Mouse (Mus musculus) stomach, postnatal 0 days (tissue): ENCODE measurements around the gene F2rl2. TPM values are rescaled to one million over a fixed set of nuclear protein-coding genes. Genes with fewer than 3 reads are reported as not detected.

ENCODE experiments used
- ATAC-seq: fragments of 200-750 bp; cut with Nextera tagmentation; 2 replicates; pipeline ENCODE4 v1.8.0; 2017; ENCODE audit not compliant: low FRiP score, low TSS enrichment
- DNase-seq: peaks from one replicate; pipeline ENCODE4 v3.0.0-alpha.2; 2016; ENCODE audit warnings: low spot score
- H3K27ac ChIP-seq: fragments of 300-500 bp; sonication (generic); replicated peaks from 2 replicates; pipeline ENCODE4 v1.5.1; 2014; ENCODE audit warnings: mild to moderate bottlenecking, control low read depth
- H3K27me3 ChIP-seq: fragments of 300-500 bp; sonication (generic); 2 replicates; pipeline ENCODE4 v1.6.1; 2014; ENCODE audit warnings: low read length; ENCODE audit not compliant: control insufficient read depth, insufficient read depth
- H3K36me3 ChIP-seq: fragments of 300-500 bp; sonication (generic); 2 replicates; pipeline ENCODE4 v1.6.1; 2014; ENCODE audit warnings: low read length, mixed read lengths; ENCODE audit not compliant: control insufficient read depth, insufficient read depth
- H3K4me1 ChIP-seq: fragments of 300-500 bp; sonication (generic); replicated peaks from 2 replicates; pipeline ENCODE4 v1.6.1; 2014; ENCODE audit warnings: antibody characterized with exemption; ENCODE audit not compliant: control insufficient read depth, insufficient read depth
- H3K4me2 ChIP-seq: fragments of 300-500 bp; sonication (generic); replicated peaks from 2 replicates; pipeline ENCODE4 v1.6.1; 2014; ENCODE audit warnings: low read depth, mild to moderate bottlenecking, control low read depth, moderate library complexity
- H3K4me3 ChIP-seq: fragments of 300-500 bp; sonication (generic); 2 replicates; pipeline ENCODE4 v1.5.1; 2014; ENCODE audit warnings: low read depth, low read length, control low read depth
- H3K9ac ChIP-seq: fragments of 300-500 bp; sonication (generic); 2 replicates; pipeline ENCODE4 v1.6.1; 2014; ENCODE audit warnings: mild to moderate bottlenecking, low read length, control low read depth, mixed read lengths
- H3K9me3 ChIP-seq: fragments of 300-500 bp; sonication (generic); 2 replicates; pipeline ENCODE4 v1.6.1; 2016; ENCODE audit warnings: low read length; ENCODE audit not compliant: control insufficient read depth
- CTCF ChIP-seq: IDR thresholded peaks from 2 replicates; pipeline ENCODE4 v1.5.1; 2016; ENCODE audit warnings: antibody characterized with exemption, low read depth, mild to moderate bottlenecking, moderate library complexity
- EP300 ChIP-seq: optimal IDR thresholded peaks from 2 replicates; pipeline ENCODE3; 2016; ENCODE audit warnings: antibody characterized with exemption
- WGBS: fragments of 180-500 bp; shearing (Covaris S2); extraction: QIAGEN DNeasy Blood & Tissue Kit; methylation state at CpG from one replicate; pipeline ENCODE4 v1.1.7; 2014; 5-methylcytosine and 5-hydroxymethylcytosine counted together
- polyA plus RNA-seq: library from polyadenylated mRNA; unstranded; fragments of >200 nt; fragmentation: Nextera tagmentation; extraction: Ambion mirVana; gene quantifications from 2 replicates; pipeline ENCODE4 v1.2.1, GENCODE M21; 2015

F2rl2 gene
- polyA plus RNA-seq, 1 experiment from 2014 or later, result 0.21 TPM

GRCm38 (mm10) chr13:95657171-95657570 is 39.5 kb upstream of the F2rl2 start:
- no peak overlapping the region for H3K9ac ChIP-seq
- DNase-seq (no peak), ATAC-seq (no peak)
- 62% methylated on average over 9 of the region's 9 CpGs for WGBS
- no peak overlapping the region for H3K27ac ChIP-seq
- no peaks in the 10 kb centered on the region for H3K36me3 ChIP-seq
- H3K27me3 ChIP-seq, result no peaks in the 10 kb centered on the region
- no peak overlapping the region for H3K4me3 ChIP-seq
- no peak overlapping the region for H3K4me2 ChIP-seq
- no peaks in the 10 kb centered on the region for H3K4me1 ChIP-seq
- no peak for TF ChIP-seq EP300
- TF ChIP-seq CTCF, result no peak
- H3K9me3 ChIP-seq, result no peaks in the 10 kb centered on the region

GRCm38 (mm10) chr13:95659432-95659831 is 37.2 kb upstream of the F2rl2 start:
- Histone ChIP-seq H3K27me3 (no peaks in the 10 kb centered on the region), H3K9ac (no peak overlapping the region), H3K36me3 (no peaks in the 10 kb centered on the region), H3K4me3 (no peak overlapping the region), H3K27ac (no peak overlapping the region), H3K4me2 (no peak overlapping the region), H3K4me1 (no peaks in the 10 kb centered on the region), H3K9me3 (no peaks in the 10 kb centered on the region)
- no peak for TF ChIP-seq CTCF
- no peak for TF ChIP-seq EP300
- no peak for ATAC-seq
- DNase-seq, result no peak
- WGBS, result 78% methylated on average over 7 of the region's 7 CpGs

- no peak overlapping the region for H3K27ac ChIP-seq
- no peaks in the 10 kb centered on the region for H3K36me3 ChIP-seq
- WGBS, result 92% methylated on average over 4 of the region's 4 CpGs
- no peak for TF ChIP-seq EP300
- no peak for TF ChIP-seq CTCF
- H3K4me1 ChIP-seq, result no peaks in the 10 kb centered on the region
- no peak overlapping the region for H3K4me2 ChIP-seq
- no peak overlapping the region for H3K9ac ChIP-seq
- DNase-seq (no peak), ATAC-seq (no peak)
- H3K27me3 ChIP-seq, result no peaks in the 10 kb centered on the region
- H3K4me3 ChIP-seq, result no peak overlapping the region
- H3K9me3 ChIP-seq, result no peaks in the 10 kb centered on the region
Observed at GRCm38 (mm10) chr13:95663834-95664233, 32.8 kb upstream of the F2rl2 start.

GRCm38 (mm10) chr13:95665644-95666356 is 30.9 kb upstream of the F2rl2 start:
- Histone ChIP-seq H3K4me3 (no peak overlapping the region), H3K27ac (no peak overlapping the region), H3K9me3 (no peaks in the 10 kb centered on the region), H3K4me1 (no peaks in the 10 kb centered on the region), H3K36me3 (peaks cover 3% of the 10 kb centered on the region; the same call in 1 of the 2 replicates), H3K9ac (no peak overlapping the region), H3K4me2 (no peak overlapping the region), H3K27me3 (no peaks in the 10 kb centered on the region)
- ATAC-seq, result no peak
- TF ChIP-seq CTCF, result no peak
- TF ChIP-seq EP300, result no peak
- DNase-seq, result no peak
- WGBS, result 84% methylated on average over 13 of the region's 13 CpGs

- WGBS, result 12% methylated on average over 7 of the region's 7 CpGs
- no peaks in the 10 kb centered on the region for H3K4me1 ChIP-seq
- no peak for DNase-seq
Observed at GRCm38 (mm10) chr13:95667260-95667659, 29.4 kb upstream of the F2rl2 start.

GRCm38 (mm10) chr13:95670534-95670933 is 26.1 kb upstream of the F2rl2 start:
- no peak overlapping the region for H3K4me2 ChIP-seq
- no peak overlapping the region for H3K27ac ChIP-seq
- WGBS, result 79% methylated on average over 5 of the region's 5 CpGs
- H3K9me3 ChIP-seq, result no peaks in the 10 kb centered on the region
- H3K4me1 ChIP-seq, result no peaks in the 10 kb centered on the region
- no peak for ATAC-seq
- no peak for TF ChIP-seq EP300
- TF ChIP-seq CTCF, result no peak
- H3K4me3 ChIP-seq, result no peak overlapping the region
- H3K9ac ChIP-seq, result no peak overlapping the region
- peaks cover 3% of the 10 kb centered on the region; the same call in 1 of the 2 replicates for H3K36me3 ChIP-seq
- no peak for DNase-seq
- H3K27me3 ChIP-seq, result no peaks in the 10 kb centered on the region

More at GRCm38 (mm10) chr13:95667260-95667659, 29.4 kb upstream of the F2rl2 start:
- Histone ChIP-seq H3K36me3 (peaks cover 3% of the 10 kb centered on the region; the same call in 1 of the 2 replicates), H3K9ac (no peak overlapping the region), H3K4me2 (no peak overlapping the region), H3K27ac (no peak overlapping the region), H3K27me3 (no peaks in the 10 kb centered on the region), H3K4me3 (no peak overlapping the region), H3K9me3 (no peaks in the 10 kb centered on the region)
- TF ChIP-seq EP300 (no peak), CTCF (peak; percentile 71)
- ATAC-seq, result 0 out of 2 replicates have a peak, but pooled peaks have one; percentile 24
